Mouse (Mus musculus): ENCODE results near the gene Psmd11. TPM values are rescaled to one million over a fixed set of nuclear protein-coding genes. Genes with fewer than 3 reads are reported as not detected.

Gene Psmd11
- total and polyA plus RNA-seq, 2 experiments = 56.1 to 106 TPM

DNA sequence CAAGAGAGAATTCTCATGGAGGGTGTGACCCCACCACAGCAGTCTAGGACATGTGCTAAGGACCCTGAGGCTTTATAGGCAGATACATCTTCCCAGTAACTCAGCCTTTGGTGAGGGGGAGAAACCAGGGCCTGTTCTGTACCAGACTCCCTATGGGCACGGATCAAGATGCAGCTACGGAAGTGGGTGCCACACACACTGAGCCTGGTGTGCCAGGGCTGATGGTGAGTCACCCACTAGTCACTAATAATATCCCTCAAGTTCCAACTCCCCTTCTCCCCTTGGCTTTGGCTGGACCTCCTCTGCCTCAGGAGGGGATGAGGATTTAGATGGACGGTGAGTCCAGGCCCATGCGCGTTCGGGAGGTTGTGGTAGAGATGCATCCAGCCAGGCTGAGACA, 67.6 kb downstream of the Psmd11 start:
- Histone ChIP-seq H3K4me1 (ENCODE audit: control insufficient read depth, insufficient read depth, low read length) (peaks cover 3% of the 10 kb centered on the region; the same call in 1 of the 2 replicates), H3K9ac (ENCODE audit: low read depth, low read length) (no peak overlapping the region), H3K4me3 (ENCODE audit: insufficient read depth, low read depth, low read length) (no peak overlapping the region), H3K79me2 (ENCODE audit: control insufficient read depth, insufficient read depth, low read length) (no peaks in the 10 kb centered on the region), H3K36me3 (ENCODE audit: control insufficient read depth, insufficient read depth, low read length) (no peaks in the 10 kb centered on the region), H3K27ac (replicated peaks; ENCODE audit: insufficient read depth, low read depth, low read length) (no peak overlapping the region), H3K27me3 (ENCODE audit: control insufficient read depth, insufficient read depth, low read length) (no peaks in the 10 kb centered on the region)
- no peak for DNase-seq (ENCODE audit: extremely low read depth, low read depth, low spot score)
- WGBS = 92% methylated on average over 6 of the region's 6 CpGs
- TF ChIP-seq POLR2A (IDR thresholded peaks at IDR 0.05; ENCODE audit: extremely low read depth, insufficient read depth, low read length) (no peak), CTCF (IDR thresholded peaks at IDR 0.05; ENCODE audit: low read depth, low read length) (no peak)

DNA sequence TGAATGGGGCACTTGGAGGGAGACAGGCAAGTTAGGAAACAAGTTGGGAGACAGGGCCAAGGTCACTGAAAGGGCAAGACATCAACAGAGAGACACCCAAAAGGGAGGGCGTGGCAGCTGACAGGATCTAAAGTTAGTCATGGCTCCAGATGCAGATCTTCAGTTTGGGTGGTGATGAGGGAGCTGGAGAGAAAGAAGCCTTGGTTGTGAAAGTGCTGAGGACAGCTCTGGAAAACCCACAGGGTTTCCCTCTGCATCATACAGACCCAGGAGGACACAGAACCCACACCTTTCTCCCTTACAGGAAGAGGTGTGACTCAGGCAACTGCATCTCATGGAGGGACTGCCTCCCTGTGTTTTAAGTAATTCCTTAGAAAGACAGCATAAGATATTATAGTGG, 68.2 kb downstream of the Psmd11 start:
- H3K79me2 ChIP-seq (ENCODE audit: control insufficient read depth, insufficient read depth, low read length) = no peaks in the 10 kb centered on the region
- H3K4me1 ChIP-seq (ENCODE audit: control insufficient read depth, insufficient read depth, low read length) = peaks cover 3% of the 10 kb centered on the region; the same call in 1 of the 2 replicates
- H3K27ac ChIP-seq (replicated peaks; ENCODE audit: insufficient read depth, low read depth, low read length) = no peak overlapping the region
- H3K36me3 ChIP-seq (ENCODE audit: control insufficient read depth, insufficient read depth, low read length) = no peaks in the 10 kb centered on the region
- H3K9ac ChIP-seq (ENCODE audit: low read depth, low read length) = no peak overlapping the region
- no peaks in the 10 kb centered on the region for H3K27me3 ChIP-seq (ENCODE audit: control insufficient read depth, insufficient read depth, low read length)
- 79% methylated on average over 1 of the region's 1 CpGs for WGBS
- TF ChIP-seq POLR2A (IDR thresholded peaks at IDR 0.05; ENCODE audit: extremely low read depth, insufficient read depth, low read length) (no peak), CTCF (IDR thresholded peaks at IDR 0.05; ENCODE audit: low read depth, low read length) (no peak)
- DNase-seq (ENCODE audit: extremely low read depth, low read depth, low spot score) = no peak
- no peak overlapping the region for H3K4me3 ChIP-seq (ENCODE audit: insufficient read depth, low read depth, low read length)

DNA sequence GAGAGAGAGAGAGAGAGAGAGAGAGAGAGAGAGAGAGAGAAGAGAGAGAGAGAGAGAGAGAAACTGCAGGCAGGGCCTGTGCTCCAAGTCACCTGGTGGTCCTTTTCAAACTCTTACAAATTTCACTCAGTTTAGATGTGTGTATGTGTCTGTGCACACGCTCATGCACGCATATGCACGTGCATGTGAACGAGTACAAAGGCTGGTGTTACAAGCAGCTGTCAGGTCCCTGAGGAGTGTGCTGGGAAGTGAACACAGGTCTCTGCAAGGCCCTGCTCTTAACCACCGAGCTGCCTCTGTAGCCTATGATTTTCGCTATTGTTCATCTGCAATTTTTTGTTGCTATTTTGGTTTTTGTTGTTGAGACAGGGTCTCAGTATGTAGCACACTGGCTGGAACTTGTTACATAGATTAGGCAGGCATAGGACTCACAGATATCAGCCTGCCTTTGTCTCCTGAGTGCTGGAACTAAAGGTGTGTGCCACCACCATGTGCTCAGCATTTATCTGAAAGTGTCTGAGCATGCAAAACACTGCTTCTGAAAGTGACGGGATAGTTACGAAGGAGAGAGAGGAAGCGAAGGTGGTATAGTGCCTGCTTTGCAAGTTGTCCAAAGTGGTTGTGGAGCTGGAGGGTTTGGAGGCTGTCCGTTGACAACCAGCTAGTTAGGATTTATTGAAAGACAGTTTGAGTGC, 69.0 kb downstream of the Psmd11 start:
- Histone ChIP-seq H3K36me3 (ENCODE audit: control insufficient read depth, insufficient read depth, low read length) (no peaks in the 10 kb centered on the region), H3K9ac (ENCODE audit: low read depth, low read length) (no peak overlapping the region), H3K27me3 (ENCODE audit: control insufficient read depth, insufficient read depth, low read length) (no peaks in the 10 kb centered on the region), H3K4me3 (ENCODE audit: insufficient read depth, low read depth, low read length) (no peak overlapping the region), H3K27ac (replicated peaks; ENCODE audit: insufficient read depth, low read depth, low read length) (no peak overlapping the region), H3K79me2 (ENCODE audit: control insufficient read depth, insufficient read depth, low read length) (no peaks in the 10 kb centered on the region), H3K4me1 (ENCODE audit: control insufficient read depth, insufficient read depth, low read length) (peaks cover 3% of the 10 kb centered on the region; the same call in 1 of the 2 replicates)
- TF ChIP-seq CTCF (IDR thresholded peaks at IDR 0.05; ENCODE audit: low read depth, low read length) (no peak), POLR2A (IDR thresholded peaks at IDR 0.05; ENCODE audit: extremely low read depth, insufficient read depth, low read length) (no peak)
- 93% methylated on average over 10 of the region's 10 CpGs for WGBS
- no peak for DNase-seq (ENCODE audit: extremely low read depth, low read depth, low spot score)

DNA sequence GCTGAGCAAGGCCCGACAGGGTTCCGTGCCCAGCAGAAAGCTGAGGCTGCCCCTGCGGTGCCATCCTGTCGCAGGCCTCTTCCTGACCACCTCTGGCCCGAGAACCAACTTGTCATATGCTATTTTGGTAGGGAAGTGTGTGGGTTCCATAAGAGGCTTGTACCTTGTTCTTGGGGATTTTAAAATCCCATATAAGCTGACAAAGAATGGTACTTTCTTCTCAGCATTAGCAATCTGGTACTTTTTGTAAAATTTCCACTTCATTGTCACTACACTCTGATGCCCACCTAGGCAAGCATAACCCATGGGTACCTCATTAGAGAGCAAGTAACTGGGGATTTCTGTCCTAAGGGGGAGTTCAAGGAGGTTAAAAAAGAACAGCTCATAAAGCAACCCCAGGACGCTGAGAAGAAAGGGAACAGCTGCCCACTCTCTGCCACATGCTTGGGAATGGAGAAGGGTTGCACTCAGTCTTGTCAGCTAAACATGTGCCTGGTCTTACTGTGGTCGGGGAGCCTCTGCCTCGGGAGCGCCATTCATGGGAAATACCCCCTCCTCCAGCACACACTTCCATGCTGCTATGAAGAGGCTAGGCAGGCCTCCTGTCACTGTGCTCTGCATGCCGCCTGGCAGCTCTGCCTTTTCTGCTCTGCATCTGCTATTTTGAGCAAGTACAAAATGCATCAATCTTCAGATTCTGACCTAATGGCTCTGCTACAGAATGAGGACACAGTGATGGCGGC, 70.1 kb downstream of the Psmd11 start:
- Histone ChIP-seq H3K27ac (replicated peaks; ENCODE audit: insufficient read depth, low read depth, low read length) (no peak overlapping the region), H3K79me2 (ENCODE audit: control insufficient read depth, insufficient read depth, low read length) (no peaks in the 10 kb centered on the region), H3K4me3 (ENCODE audit: insufficient read depth, low read depth, low read length) (no peak overlapping the region), H3K4me1 (ENCODE audit: control insufficient read depth, insufficient read depth, low read length) (peaks cover 3% of the 10 kb centered on the region; the same call in 1 of the 2 replicates), H3K36me3 (ENCODE audit: control insufficient read depth, insufficient read depth, low read length) (no peaks in the 10 kb centered on the region), H3K9ac (ENCODE audit: low read depth, low read length) (no peak overlapping the region), H3K27me3 (ENCODE audit: control insufficient read depth, insufficient read depth, low read length) (no peaks in the 10 kb centered on the region)
- 85% methylated on average over 11 of the region's 11 CpGs for WGBS
- no peak for DNase-seq (ENCODE audit: extremely low read depth, low read depth, low spot score)
- no peak for TF ChIP-seq CTCF (IDR thresholded peaks at IDR 0.05; ENCODE audit: low read depth, low read length)
- no peak for TF ChIP-seq POLR2A (IDR thresholded peaks at IDR 0.05; ENCODE audit: extremely low read depth, insufficient read depth, low read length)

DNA sequence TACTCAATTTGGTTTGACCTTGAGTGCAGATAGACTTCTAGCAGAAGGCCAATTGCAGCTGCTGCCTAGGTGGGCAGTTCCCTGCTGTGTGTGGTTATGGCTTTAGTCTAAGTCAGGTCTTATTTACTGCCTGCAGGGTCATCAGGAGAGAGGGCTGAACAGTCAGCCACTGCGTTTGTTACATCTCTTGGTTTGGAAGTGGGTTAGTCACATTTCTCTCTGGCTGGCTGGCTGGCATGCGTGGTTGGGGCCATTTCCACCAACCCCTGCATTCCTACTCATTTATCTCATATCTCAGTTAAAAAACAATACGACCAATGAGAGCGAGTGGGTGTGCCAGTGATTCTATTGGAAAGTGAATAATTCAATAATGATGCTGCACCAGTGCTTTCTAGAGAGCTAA, 71.1 kb downstream of the Psmd11 start:
- WGBS = 71% methylated on average over 4 of the region's 4 CpGs
- Histone ChIP-seq H3K27ac (replicated peaks; ENCODE audit: insufficient read depth, low read depth, low read length) (no peak overlapping the region), H3K4me1 (ENCODE audit: control insufficient read depth, insufficient read depth, low read length) (peaks cover 3% of the 10 kb centered on the region; the same call in 1 of the 2 replicates), H3K27me3 (ENCODE audit: control insufficient read depth, insufficient read depth, low read length) (no peaks in the 10 kb centered on the region), H3K4me3 (ENCODE audit: insufficient read depth, low read depth, low read length) (no peak overlapping the region), H3K9ac (ENCODE audit: low read depth, low read length) (no peak overlapping the region), H3K79me2 (ENCODE audit: control insufficient read depth, insufficient read depth, low read length) (no peaks in the 10 kb centered on the region), H3K36me3 (ENCODE audit: control insufficient read depth, insufficient read depth, low read length) (no peaks in the 10 kb centered on the region)
- TF ChIP-seq CTCF (IDR thresholded peaks at IDR 0.05; ENCODE audit: low read depth, low read length) (no peak), POLR2A (IDR thresholded peaks at IDR 0.05; ENCODE audit: extremely low read depth, insufficient read depth, low read length) (no peak)
- DNase-seq (ENCODE audit: extremely low read depth, low read depth, low spot score) = no peak

DNA sequence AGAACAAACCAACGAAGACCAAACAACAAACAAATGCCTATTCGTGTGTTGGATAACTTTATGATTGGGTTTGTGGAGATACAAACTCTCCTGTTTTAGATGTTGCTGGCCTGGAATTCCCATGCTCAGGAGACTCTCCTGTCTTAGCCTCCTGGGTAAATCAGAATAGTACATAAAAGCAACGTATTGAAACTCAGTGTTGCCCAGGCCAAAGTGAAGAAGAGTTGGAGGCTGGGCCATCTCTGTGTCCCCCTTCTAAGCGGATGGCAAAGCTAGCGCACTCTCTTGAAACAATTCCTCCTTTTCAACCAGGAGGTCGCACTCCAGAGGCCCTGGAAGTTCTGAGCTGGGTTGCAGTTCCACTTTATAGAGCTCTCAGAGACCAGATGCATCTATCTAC, 74.9 kb downstream of the Psmd11 start:
- 87% methylated on average over 6 of the region's 6 CpGs for WGBS
- H3K4me3 ChIP-seq (ENCODE audit: insufficient read depth, low read depth, low read length) = no peak overlapping the region
- TF ChIP-seq CTCF (IDR thresholded peaks at IDR 0.05; ENCODE audit: low read depth, low read length) (no peak), POLR2A (IDR thresholded peaks at IDR 0.05; ENCODE audit: extremely low read depth, insufficient read depth, low read length) (no peak)
- H3K36me3 ChIP-seq (ENCODE audit: control insufficient read depth, insufficient read depth, low read length) = no peaks in the 10 kb centered on the region
- no peaks in the 10 kb centered on the region for H3K79me2 ChIP-seq (ENCODE audit: control insufficient read depth, insufficient read depth, low read length)
- no peak overlapping the region for H3K27ac ChIP-seq (replicated peaks; ENCODE audit: insufficient read depth, low read depth, low read length)
- peaks cover 3% of the 10 kb centered on the region; the same call in 1 of the 2 replicates for H3K4me1 ChIP-seq (ENCODE audit: control insufficient read depth, insufficient read depth, low read length)
- no peak overlapping the region for H3K9ac ChIP-seq (ENCODE audit: low read depth, low read length)
- H3K27me3 ChIP-seq (ENCODE audit: control insufficient read depth, insufficient read depth, low read length) = no peaks in the 10 kb centered on the region
- no peak for DNase-seq (ENCODE audit: extremely low read depth, low read depth, low spot score)
